Mouse (Mus musculus) left cerebral cortex, adult 9 months (tissue): ENCODE results near the gene Uimc1.

Source experiments
- DNase-seq, 2 experiments: peaks; one replicate each; pipeline ENCODE4 v3.0.0; 2022; ENCODE audit warnings: low spot score in 2 of 2

Uimc1 gene

DNA sequence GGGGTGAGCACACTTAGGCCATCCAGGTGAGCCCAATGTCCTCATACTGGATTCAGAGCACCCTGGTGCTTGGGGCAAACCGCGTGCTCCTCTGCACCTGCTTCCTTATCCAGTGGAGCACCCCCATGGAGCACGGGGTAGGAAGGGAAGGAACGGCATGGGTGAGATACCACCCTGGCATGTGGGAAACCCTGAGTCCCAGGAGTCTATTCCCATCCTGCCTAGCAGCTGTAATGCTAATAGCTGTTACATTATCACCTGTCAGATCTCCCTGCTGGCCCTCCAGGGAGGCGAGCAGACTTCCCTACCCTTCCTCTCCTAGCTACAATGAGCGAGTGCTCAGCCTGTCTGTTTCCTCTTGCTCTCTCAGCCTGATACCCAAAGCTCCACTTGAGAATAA, 104.9 kb downstream of the Uimc1 start:
- DNase-seq, result no peak

DNA sequence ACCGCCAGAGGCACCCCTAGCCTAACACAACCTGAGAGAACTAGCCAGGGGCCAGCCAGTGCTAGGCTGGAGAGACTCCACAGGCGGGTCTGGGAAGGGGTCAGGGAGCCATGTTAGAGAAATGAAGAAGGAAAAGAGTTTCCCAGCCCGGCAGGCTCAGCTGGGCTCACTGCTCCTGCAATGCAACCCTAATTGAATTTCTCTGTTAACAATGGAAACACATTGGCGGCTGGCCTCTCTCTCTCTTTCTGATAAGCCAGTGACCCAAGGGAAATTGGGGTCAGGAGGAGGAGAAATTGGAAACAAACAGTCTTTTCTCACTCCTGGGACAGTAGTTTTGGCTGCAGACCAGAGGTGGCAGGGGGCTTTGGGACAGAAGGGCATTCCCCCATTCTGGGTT, 105.5 kb downstream of the Uimc1 start:
- DNase-seq, result no peak

DNA sequence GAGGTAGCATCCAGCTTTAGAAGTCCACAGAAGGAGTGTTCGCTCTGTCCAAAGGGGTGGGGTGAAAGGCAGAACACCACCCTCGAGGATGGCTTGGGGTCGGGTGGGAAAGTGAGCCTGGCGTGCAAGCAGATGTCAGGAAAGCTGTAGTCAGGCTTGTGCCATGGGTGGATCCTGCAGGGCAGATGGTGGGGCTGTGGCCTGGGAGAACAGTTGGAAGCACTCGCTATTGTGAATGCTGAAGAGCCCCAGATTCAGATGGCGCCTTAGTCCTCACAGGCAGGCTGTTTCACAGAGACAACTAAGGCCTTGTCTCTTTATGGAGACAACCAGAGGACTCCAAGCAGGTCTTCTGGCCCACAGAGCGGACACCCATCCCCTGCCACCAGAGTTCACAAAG, 107.9 kb downstream of the Uimc1 start:
- DNase-seq, result no peak

DNA sequence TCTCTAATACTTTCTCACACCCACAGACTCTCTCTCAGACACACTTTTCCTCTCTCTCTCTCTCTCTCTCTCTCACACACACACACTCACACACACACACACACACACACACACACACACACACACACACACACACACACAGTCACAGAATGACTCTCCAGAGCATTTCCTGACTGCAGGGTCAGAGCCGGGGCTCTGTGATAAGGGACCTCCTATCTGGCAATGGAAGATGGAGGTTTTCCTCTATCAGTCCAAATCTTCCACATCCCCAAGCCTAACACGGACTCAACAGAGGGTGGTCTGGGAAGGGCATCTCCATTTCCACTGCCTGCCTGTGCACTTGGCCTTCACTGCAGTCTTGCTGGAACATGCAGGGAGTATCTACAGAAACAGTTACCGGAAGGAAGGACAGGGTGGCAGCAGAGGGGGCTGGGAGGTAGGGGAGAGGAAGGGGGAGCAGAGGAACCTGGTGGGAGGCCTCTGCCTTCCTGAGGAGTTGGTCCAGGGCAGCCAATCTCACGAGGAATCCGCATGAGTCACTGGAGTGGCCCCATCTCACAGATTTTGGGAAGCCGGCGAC, 111.8 kb downstream of the Uimc1 start:
- DNase-seq, result no peak

DNA sequence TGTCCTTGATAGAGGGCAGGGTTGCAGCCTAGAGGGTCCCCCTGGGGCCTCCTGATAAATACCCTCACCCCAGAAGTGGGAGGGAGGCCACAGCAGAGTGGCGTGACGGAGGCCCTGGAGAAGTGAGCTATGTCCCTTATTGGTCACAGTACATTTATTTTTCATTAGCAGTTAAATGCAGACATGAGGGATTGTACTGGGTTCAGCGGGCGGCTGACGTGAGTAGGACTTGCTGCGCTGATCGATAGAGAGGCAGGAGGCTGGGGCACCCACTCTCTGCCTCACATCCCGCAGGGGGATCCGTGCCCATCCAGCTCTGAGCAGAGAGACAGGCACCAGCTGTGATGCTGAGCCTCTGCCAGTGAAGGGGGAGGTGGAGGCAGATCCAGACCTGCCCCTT, 112.7 kb downstream of the Uimc1 start:
- DNase-seq, result no peak

DNA sequence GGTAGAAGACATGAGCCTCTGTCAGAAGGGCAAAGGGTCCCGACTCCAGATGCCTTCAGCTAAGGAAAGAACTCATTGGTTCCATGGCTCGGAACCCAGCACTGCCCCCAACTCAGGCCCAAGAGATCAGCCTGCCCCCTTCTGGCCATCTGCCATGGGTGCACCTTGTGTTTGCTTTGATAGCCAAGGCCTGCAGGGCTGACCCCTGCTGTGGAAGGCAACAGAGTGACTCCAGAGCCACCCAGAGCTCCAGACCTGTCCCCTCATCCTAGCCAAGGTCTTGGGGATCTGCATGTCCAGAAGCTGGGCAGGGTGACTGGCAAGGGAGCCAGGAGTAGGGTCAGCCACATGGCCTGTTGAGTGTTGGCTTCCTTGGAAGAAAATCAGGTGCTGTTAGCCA, 116.5 kb downstream of the Uimc1 start:
- no peak for DNase-seq

DNA sequence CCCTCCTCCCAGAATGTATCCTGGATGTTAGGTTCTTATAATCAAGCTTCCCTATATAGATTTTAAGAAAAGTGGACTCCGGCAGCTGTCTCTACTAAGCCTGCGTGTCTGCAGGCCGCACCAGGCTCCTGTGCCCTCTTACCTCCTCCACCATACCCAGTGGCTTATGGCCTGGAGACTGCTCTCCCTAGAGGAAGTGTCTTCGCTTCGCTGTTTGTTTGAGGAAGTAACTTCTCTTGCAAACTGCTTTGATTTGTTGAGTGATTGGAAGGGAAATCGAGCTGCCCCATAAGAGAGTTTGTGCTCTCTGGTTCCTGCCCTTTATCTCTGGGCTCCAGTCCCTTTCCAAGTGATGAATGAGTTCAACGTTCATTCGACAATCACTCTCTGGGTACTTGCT, 117.1 kb downstream of the Uimc1 start:
- DNase-seq, result no peak

DNA sequence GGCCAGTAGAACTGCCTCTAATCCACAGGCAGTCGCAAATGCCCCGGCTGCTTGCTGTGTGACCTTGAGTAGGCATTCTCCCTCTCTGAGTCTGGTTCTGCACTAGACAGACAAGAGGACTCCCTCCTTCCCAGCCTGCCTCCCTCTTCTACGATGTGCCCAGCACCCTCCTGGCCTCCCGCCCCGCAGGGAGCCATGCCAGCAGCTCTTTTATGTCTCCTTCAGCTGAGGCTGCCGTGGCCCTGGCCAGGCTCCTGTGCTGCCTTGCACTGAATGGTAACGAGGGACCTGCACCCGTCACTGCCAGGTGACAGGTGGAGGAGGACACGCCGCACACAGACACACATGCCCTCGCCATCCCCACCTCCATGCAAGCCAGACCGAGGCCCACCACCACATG, 119.1 kb downstream of the Uimc1 start:
- no peak for DNase-seq

DNA sequence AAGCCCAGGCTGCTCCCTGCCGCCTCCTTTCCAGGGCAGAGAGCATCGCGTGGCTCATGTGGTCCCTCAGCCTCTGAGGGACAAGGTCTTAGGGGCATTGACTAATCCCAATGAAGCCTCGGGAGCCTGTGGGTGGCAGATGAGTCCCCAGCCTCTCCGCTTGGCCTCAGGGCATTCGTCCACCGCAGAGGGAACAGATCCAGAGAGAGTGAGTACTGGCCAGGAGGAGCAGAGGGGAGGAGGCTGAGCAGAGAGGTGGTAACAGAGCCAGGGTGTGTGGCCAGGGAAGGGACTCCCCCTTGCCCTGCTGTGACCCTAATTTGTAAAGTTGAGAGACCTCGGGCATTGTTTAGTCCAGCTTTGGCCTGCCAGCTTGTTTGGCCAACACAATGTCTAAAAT, 121.3 kb downstream of the Uimc1 start:
- no peak for DNase-seq
